Mouse (Mus musculus): ENCODE measurements at regions not wholly inside any gene's neighbourhood (a gene's known extent, or its start where the extent isn't known, plus 50 kb on each side); places are given as distances from the start of the nearest gene placed in this dataset.

DNA sequence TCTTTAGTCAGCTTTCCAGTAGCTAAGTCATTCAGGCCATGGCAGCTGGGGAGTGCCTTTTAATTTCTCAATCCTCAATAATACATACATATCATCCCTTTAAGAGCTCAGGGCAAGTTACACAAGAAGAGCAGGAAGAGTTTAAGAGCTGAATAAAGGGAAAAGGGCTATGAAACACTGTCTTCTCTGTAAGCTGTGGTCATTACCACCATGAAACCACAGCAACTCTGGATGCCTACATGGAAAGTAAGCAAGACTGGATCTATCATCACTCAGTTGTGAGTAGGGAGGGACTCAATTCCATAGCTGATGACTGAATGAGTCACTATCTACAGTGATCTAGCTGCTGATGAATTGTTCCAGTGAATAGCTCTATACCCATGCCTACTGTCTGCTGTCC, 349.9 kb downstream of the Nr2f2 start:
- Histone ChIP-seq H3K4me2 (ENCODE audit: insufficient read depth, low read depth, poor library complexity, severe bottlenecking) (no peak overlapping the region), H3K4me1 (ENCODE audit: control insufficient read depth in 1 of 2, insufficient read depth in 2 of 2) (no peaks in the 10 kb centered on the region), H3K27ac (ENCODE audit: insufficient read depth, low read depth) (no peak overlapping the region; the same call in 1 of the 2 replicates), H3K79me2 (replicated peaks; ENCODE audit: control insufficient read depth, extremely low read depth, insufficient read depth, poor library complexity, severe bottlenecking) (no peaks in the 10 kb centered on the region), H3K9me3 (replicated peaks; ENCODE audit: low read length) (peaks cover 29% of the 10 kb centered on the region), H3K27me3 (replicated peaks) (no peaks in the 10 kb centered on the region), H3K36me3 (replicated peaks in 1 of 2; ENCODE audit: control insufficient read depth in 1 of 2, insufficient read depth in 1 of 2, low read length in 1 of 2) (no peaks in the 10 kb centered on the region), H3K4me3 (replicated peaks in 1 of 3; ENCODE audit: low read depth in 2 of 3, low read length in 2 of 3, poor library complexity in 1 of 3) (no peak overlapping the region), H3K9ac (ENCODE audit: insufficient read depth, low read depth) (no peak overlapping the region)
- no peak for DNase-seq (ENCODE audit: extremely low read depth)
- TF ChIP-seq JUND (conservative IDR thresholded peaks at IDR 0.05; ENCODE audit: low read depth, low read length) (no peak), CHD2 (IDR thresholded peaks at IDR 0.05; ENCODE audit: low read length) (no peak), E2F4 (IDR thresholded peaks at IDR 0.05; ENCODE audit: insufficient replicate concordance, low read depth, low read length) (no peak), ELF1 (IDR thresholded peaks at IDR 0.05; ENCODE audit: low read depth, low read length) (no peak), EP300 (IDR thresholded peaks at IDR 0.05; ENCODE audit: low read length) (no peak), BHLHE40 (IDR thresholded peaks at IDR 0.05; ENCODE audit: low read depth, low read length) (no peak), GABPA (IDR thresholded peaks at IDR 0.05; ENCODE audit: insufficient replicate concordance, low read depth, low read length) (no peak), RCOR1 (conservative IDR thresholded peaks at IDR 0.05; ENCODE audit: low read depth, low read length) (no peak)
- dilution Hi-C loops (cut with MboI; ENCODE audit: extremely low pct_ligation_motif_present, extremely low pct_unique_long_range_greater_than_20kb, low sequenced_read_pairs), result no loop called here
- in situ Hi-C loops (cut with MboI; ENCODE audit: low pct_ligation_motif_present, low pct_unique_long_range_greater_than_20kb, low sequenced_read_pairs), result no loop called here

DNA sequence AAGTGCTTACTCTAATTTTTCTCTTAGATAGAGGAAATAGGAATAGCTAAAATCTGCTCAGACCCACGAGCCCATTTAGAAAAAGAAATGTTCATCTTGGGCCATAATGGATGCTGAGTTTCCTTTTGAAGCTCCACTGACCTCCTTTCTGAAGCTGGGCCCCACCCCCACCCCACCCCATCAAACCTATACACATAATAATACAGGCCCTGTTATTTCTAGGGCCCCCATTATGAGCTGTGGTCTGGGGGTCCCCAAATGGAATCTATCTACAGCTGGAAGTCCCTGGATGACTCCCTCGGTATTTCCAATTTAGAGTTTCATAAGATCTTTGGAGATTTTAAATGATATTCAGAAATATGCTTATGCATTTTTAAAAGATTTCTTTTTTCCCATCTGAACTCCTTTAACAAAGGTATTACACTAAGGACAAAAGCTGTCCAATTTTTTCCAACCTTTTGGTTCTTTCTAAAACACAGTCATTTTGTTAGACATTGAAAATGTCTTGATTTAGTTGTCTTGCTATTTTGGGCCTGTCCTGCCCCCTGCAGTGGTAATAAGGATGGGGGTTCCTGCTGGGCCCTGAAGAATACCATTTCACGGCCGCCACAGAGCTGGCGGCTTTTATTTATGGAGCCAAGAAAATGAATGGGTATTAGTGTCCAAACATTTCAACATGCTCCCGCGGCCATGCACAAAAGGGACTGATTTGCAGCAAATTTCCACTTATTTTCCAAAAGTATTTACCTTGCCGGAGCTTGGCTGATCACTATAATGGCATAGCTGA, 363.1 kb downstream of the Nr2f2 start:
- Histone ChIP-seq H3K9me3 (replicated peaks; ENCODE audit: low read length) (peaks cover 35% of the 10 kb centered on the region), H3K36me3 (replicated peaks in 1 of 2; ENCODE audit: control insufficient read depth in 1 of 2, insufficient read depth in 1 of 2, low read length in 1 of 2) (no peaks in the 10 kb centered on the region), H3K4me2 (ENCODE audit: insufficient read depth, low read depth, poor library complexity, severe bottlenecking) (no peak overlapping the region), H3K9ac (ENCODE audit: insufficient read depth, low read depth) (no peak overlapping the region), H3K4me1 (ENCODE audit: control insufficient read depth in 1 of 2, insufficient read depth in 2 of 2) (no peaks in the 10 kb centered on the region), H3K27ac (ENCODE audit: insufficient read depth, low read depth) (no peak overlapping the region), H3K27me3 (replicated peaks) (no peaks in the 10 kb centered on the region), H3K4me3 (replicated peaks in 1 of 3; ENCODE audit: low read depth in 2 of 3, low read length in 2 of 3, poor library complexity in 1 of 3) (no peak overlapping the region), H3K79me2 (replicated peaks; ENCODE audit: control insufficient read depth, extremely low read depth, insufficient read depth, poor library complexity, severe bottlenecking) (no peaks in the 10 kb centered on the region)
- in situ Hi-C loops (cut with MboI; ENCODE audit: low pct_ligation_motif_present, low pct_unique_long_range_greater_than_20kb, low sequenced_read_pairs) (no loop called here), dilution Hi-C loops (cut with MboI; ENCODE audit: extremely low pct_ligation_motif_present, extremely low pct_unique_long_range_greater_than_20kb, low sequenced_read_pairs) (no loop called here)
- DNase-seq (ENCODE audit: extremely low read depth), result no peak
- TF ChIP-seq RCOR1 (conservative IDR thresholded peaks at IDR 0.05; ENCODE audit: low read depth, low read length), result no peak

DNA sequence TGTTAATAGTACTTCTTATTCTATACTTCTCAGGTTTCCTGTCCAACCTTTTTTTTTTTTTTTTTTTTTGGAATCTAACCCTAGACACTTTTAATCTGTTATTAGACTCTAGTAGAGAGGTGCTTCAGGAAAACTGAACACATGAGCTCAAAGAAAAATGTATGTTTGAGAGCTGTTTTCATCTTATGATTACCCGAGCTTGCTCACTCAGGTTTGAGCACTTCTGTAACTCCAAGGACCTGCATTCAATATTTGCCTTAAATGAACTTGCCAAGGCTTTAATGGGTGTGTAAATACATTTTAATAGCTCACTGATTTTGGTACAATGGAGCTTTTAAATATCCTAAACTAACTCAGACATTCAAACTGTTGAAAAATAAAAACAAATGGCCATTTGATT, 367.8 kb downstream of the Nr2f2 start:
- dilution Hi-C loops (cut with MboI; ENCODE audit: extremely low pct_ligation_motif_present, extremely low pct_unique_long_range_greater_than_20kb, low sequenced_read_pairs), result no loop called here
- H3K4me2 ChIP-seq (ENCODE audit: insufficient read depth, low read depth, poor library complexity, severe bottlenecking), result no peak overlapping the region

More for the DNA sequence above, 367.8 kb downstream of the Nr2f2 start:
- Histone ChIP-seq H3K36me3 (replicated peaks in 1 of 2; ENCODE audit: control insufficient read depth in 1 of 2, insufficient read depth in 1 of 2, low read length in 1 of 2) (no peaks in the 10 kb centered on the region), H3K27me3 (replicated peaks) (no peaks in the 10 kb centered on the region), H3K4me3 (replicated peaks in 1 of 3; ENCODE audit: low read depth in 2 of 3, low read length in 2 of 3, poor library complexity in 1 of 3) (no peak overlapping the region), H3K9ac (ENCODE audit: insufficient read depth, low read depth) (no peak overlapping the region), H3K79me2 (replicated peaks; ENCODE audit: control insufficient read depth, extremely low read depth, insufficient read depth, poor library complexity, severe bottlenecking) (no peaks in the 10 kb centered on the region), H3K9me3 (replicated peaks; ENCODE audit: low read length) (peaks cover 41% of the 10 kb centered on the region), H3K27ac (ENCODE audit: insufficient read depth, low read depth) (no peak overlapping the region), H3K4me1 (ENCODE audit: control insufficient read depth in 1 of 2, insufficient read depth in 2 of 2) (no peaks in the 10 kb centered on the region)
- no peak for DNase-seq (ENCODE audit: extremely low read depth)
- in situ Hi-C loops (cut with MboI; ENCODE audit: low pct_ligation_motif_present, low pct_unique_long_range_greater_than_20kb, low sequenced_read_pairs), result no loop called here
- TF ChIP-seq MAX (IDR thresholded peaks at IDR 0.05; ENCODE audit: low read length), result no peak
- TF ChIP-seq CHD1 (IDR thresholded peaks at IDR 0.05; ENCODE audit: low read depth, low read length), result no peak
- no peak for TF ChIP-seq CHD2 (IDR thresholded peaks at IDR 0.05; ENCODE audit: low read length)
- no peak for TF ChIP-seq EP300 (IDR thresholded peaks at IDR 0.05; ENCODE audit: low read length)
- no peak for TF ChIP-seq RAD21 (IDR thresholded peaks at IDR 0.05; ENCODE audit: low read depth, low read length)
- TF ChIP-seq KAT2A (IDR thresholded peaks at IDR 0.05; ENCODE audit: insufficient replicate concordance, low read length), result no peak
- TF ChIP-seq SMC3 (IDR thresholded peaks at IDR 0.05; ENCODE audit: low read depth, low read length), result no peak
- no peak for TF ChIP-seq USF1 (IDR thresholded peaks at IDR 0.05; ENCODE audit: low read depth, low read length)
- no peak for TF ChIP-seq POLR2A (IDR thresholded peaks at IDR 0.05; ENCODE audit: low read depth, low read length)
- TF ChIP-seq PAX5 (IDR thresholded peaks at IDR 0.05; ENCODE audit: low read length), result no peak
- no peak for TF ChIP-seq CTCF (conservative IDR thresholded peaks at IDR 0.05 in 1 of 2, IDR thresholded peaks at IDR 0.05 in 1 of 2; ENCODE audit: low read depth in 2 of 2, low read length in 2 of 2)
- no peak for TF ChIP-seq NRF1 (IDR thresholded peaks at IDR 0.05; ENCODE audit: low read depth, low read length)
- TF ChIP-seq MXI1 (IDR thresholded peaks at IDR 0.05; ENCODE audit: low read depth, low read length), result no peak
- no peak for TF ChIP-seq MYC (IDR thresholded peaks at IDR 0.05; ENCODE audit: low read depth, low read length)
- TF ChIP-seq E2F4 (IDR thresholded peaks at IDR 0.05; ENCODE audit: insufficient replicate concordance, low read depth, low read length), result no peak
- no peak for TF ChIP-seq ZMIZ1 (IDR thresholded peaks at IDR 0.05; ENCODE audit: low read depth, low read length)
- TF ChIP-seq NELFE (IDR thresholded peaks at IDR 0.05; ENCODE audit: low read depth, low read length), result no peak
- TF ChIP-seq IRF4 (IDR thresholded peaks at IDR 0.05; ENCODE audit: low read depth, low read length), result no peak
- no peak for TF ChIP-seq BHLHE40 (IDR thresholded peaks at IDR 0.05; ENCODE audit: low read depth, low read length)

All from CH12.LX (cell line).